Mouse (Mus musculus) bone marrow macrophage, adult 2 months (primary cell): ENCODE results near the gene Baiap2l2.

Experiments used
- CTCF ChIP-seq: IDR thresholded peaks from 2 replicates; pipeline ENCODE4 v1.5.1; 2012; ENCODE audit warnings: low read depth, mild to moderate bottlenecking, low read length, moderate library complexity
- POLR2A ChIP-seq: IDR thresholded peaks from 2 replicates; pipeline ENCODE4 v1.6.1; 2012; ENCODE audit warnings: mild to moderate bottlenecking, low read depth, low read length, borderline replicate concordance

GRCm38 (mm10) chr15:79292779-79293178 lies 7.4 kb upstream of the Baiap2l2 start:
- TF ChIP-seq CTCF: no peak
- no peak for TF ChIP-seq POLR2A
